ENCODE assay signal across 9 mouse cellular contexts in genomic region chr13:29222261-29222838, GRCm38 (mm10).
DNase-seq lines count a peak whose midpoint lies in the region; ATAC-seq and TF ChIP-seq lines count a peak whose summit lies in the region.
"Had no signal": no experiment of that assay in that cellular context is flagged by ENCODE, and none has a peak within 500 bp of the region (broad histone marks: within the 10 kb centered on the region; RNA-seq: fewer than 3 reads in every experiment).

No protein-coding gene starts in this region.

- no peak for TF ChIP-seq POLR2A in brain, embryonic 14.5 days (IDR thresholded peaks at IDR 0.05; ENCODE audit: borderline replicate concordance, extremely low read depth, insufficient read depth, insufficient read length, poor library complexity, severe bottlenecking)
- no peak for TF ChIP-seq POLR2A in lung, adult 2 months (IDR thresholded peaks at IDR 0.05; ENCODE audit: borderline replicate concordance, extremely low read depth, low read depth, low read length)

- no peak for DNase-seq in heart, embryonic 10.5 days (ENCODE audit: low spot score)
- no peak for DNase-seq in heart, adult 11 months
- peak; percentile 89 for DNase-seq in brain, embryonic 14.5 days (ENCODE audit: low read depth)
- no peak for DNase-seq in thymus, postnatal 10 days (ENCODE audit: low spot score in 2 of 2)
- no peak for DNase-seq in lung, adult 2 months
- no peak for DNase-seq in urinary bladder, postnatal 10 days (ENCODE audit: low spot score)
- DNase-seq: adrenal gland, adult 2 months had no signal

- no peak for TF ChIP-seq CTCF in brain, embryonic 14.5 days (IDR thresholded peaks at IDR 0.05; ENCODE audit: borderline replicate concordance, extremely low read depth, insufficient read depth, insufficient read length)
- no peak for TF ChIP-seq CTCF in lung, adult 2 months (IDR thresholded peaks at IDR 0.05; ENCODE audit: insufficient read depth, low read length)

- no peaks in the 10 kb centered on the region for H3K27me3 ChIP-seq in heart, embryonic 10.5 days (ENCODE audit: insufficient read depth, poor library complexity, severe bottlenecking)
- no peaks in the 10 kb centered on the region for H3K27me3 ChIP-seq in forebrain, embryonic 16.5 days (replicated peaks; ENCODE audit: control insufficient read depth, insufficient read depth, low read length)
- H3K27me3 ChIP-seq in midbrain, embryonic 15.5 days (replicated peaks): no peaks in the 10 kb centered on the region

- peak overlapping the region; percentile 43 for H3K9ac ChIP-seq in forebrain, embryonic 16.5 days (replicated peaks; ENCODE audit: low read depth, low read length)
- no peak overlapping the region for H3K9ac ChIP-seq in midbrain, embryonic 15.5 days

- H3K36me3 ChIP-seq in heart, embryonic 10.5 days: no peaks in the 10 kb centered on the region
- no peaks in the 10 kb centered on the region for H3K36me3 ChIP-seq in forebrain, embryonic 16.5 days (ENCODE audit: control insufficient read depth, insufficient read depth)
- no peaks in the 10 kb centered on the region for H3K36me3 ChIP-seq in midbrain, embryonic 15.5 days (replicated peaks)

- peak overlapping the region; percentile 23; the same call in 1 of the 2 replicates for H3K4me2 ChIP-seq in forebrain, embryonic 16.5 days (ENCODE audit: low read length)
- H3K4me2 ChIP-seq in midbrain, embryonic 15.5 days: 0 out of 2 replicates have a peak overlapping the region, but pooled peaks have one; percentile 1

- peak overlapping the region; percentile 84 for H3K27ac ChIP-seq in heart, embryonic 10.5 days
- peak overlapping the region; percentile 85 for H3K27ac ChIP-seq in forebrain, embryonic 16.5 days (ENCODE audit: low read length)
- peak overlapping the region; percentile 75 for H3K27ac ChIP-seq in midbrain, embryonic 15.5 days

- no peak overlapping the region for H3K4me3 ChIP-seq in heart, embryonic 10.5 days
- H3K4me3 ChIP-seq in forebrain, embryonic 16.5 days (replicated peaks; ENCODE audit: low read length): no peak overlapping the region
- H3K4me3 ChIP-seq in midbrain, embryonic 15.5 days: no peak overlapping the region
- no peak overlapping the region for H3K4me3 ChIP-seq in lung, adult 2 months (replicated peaks; ENCODE audit: extremely low read depth, low read depth, low read length)

- 24% methylated on average over 10 of the region's 10 CpGs for WGBS in heart, embryonic 10.5 days
- WGBS in forebrain, embryonic 16.5 days: 2% methylated on average over 10 of the region's 10 CpGs
- 3% methylated on average over 10 of the region's 10 CpGs for WGBS in midbrain, embryonic 15.5 days
- 55% methylated on average over 10 of the region's 10 CpGs for WGBS in lung, adult 2 months

- ATAC-seq in forebrain, embryonic 16.5 days: peak; percentile 84
- ATAC-seq in midbrain, embryonic 15.5 days (replicated peaks): peak; percentile 86

- H3K4me1 ChIP-seq in heart, embryonic 10.5 days: peaks cover 5% of the 10 kb centered on the region
- peaks cover 6% of the 10 kb centered on the region for H3K4me1 ChIP-seq in forebrain, embryonic 16.5 days (replicated peaks; ENCODE audit: control insufficient read depth, insufficient read depth, low read length)
- peaks cover 15% of the 10 kb centered on the region for H3K4me1 ChIP-seq in midbrain, embryonic 15.5 days
- no peaks in the 10 kb centered on the region for H3K4me1 ChIP-seq in lung, adult 2 months (ENCODE audit: control insufficient read depth, insufficient read depth, low read length)

- no peaks in the 10 kb centered on the region for H3K9me3 ChIP-seq in heart, embryonic 10.5 days
- 0 out of 2 replicates have a peak, but pooled peaks cover 3% of the 10 kb centered on the region for H3K9me3 ChIP-seq in forebrain, embryonic 16.5 days (ENCODE audit: control insufficient read depth, low read length)
- no peaks in the 10 kb centered on the region for H3K9me3 ChIP-seq in midbrain, embryonic 15.5 days
